Mouse (Mus musculus): ENCODE measurements around the gene E330021D16Rik.

DNA sequence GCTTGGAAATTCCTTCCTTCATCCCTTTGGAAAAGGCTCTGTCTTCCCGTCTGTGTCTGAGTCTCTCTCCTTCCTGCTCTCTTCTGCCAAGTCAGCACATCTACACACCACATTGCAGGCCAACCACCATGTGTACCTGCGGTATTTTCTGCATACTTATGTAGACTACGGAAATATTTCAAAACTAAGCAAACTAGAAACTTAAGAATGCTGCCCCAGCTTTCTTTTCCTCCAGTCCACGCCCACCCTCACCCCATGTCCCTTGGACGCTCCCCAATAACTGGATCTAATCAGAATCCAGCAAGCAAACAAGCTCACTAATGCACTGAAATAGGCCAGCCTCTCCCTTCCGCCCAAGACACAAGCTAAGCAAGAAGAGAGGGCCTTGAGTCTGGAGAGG lies 11.9 kb upstream of the E330021D16Rik start:
- TF ChIP-seq POLR2A (IDR thresholded peaks at IDR 0.05; ENCODE audit: borderline replicate concordance, control insufficient read depth, low read depth, low read length): no peak
- TF ChIP-seq CTCF (IDR thresholded peaks at IDR 0.05; ENCODE audit: control insufficient read depth, insufficient read depth, low read length): no peak

All from bone marrow, adult 2 months (tissue).